In genomic region chr3:38281683-38282082, GRCm38 (mm10) we compare ENCODE assay signal across 18 mouse cellular contexts.
DNase-seq lines count a peak whose midpoint lies in the region; ATAC-seq and TF ChIP-seq lines count a peak whose summit lies in the region.
"Had no signal": no experiment of that assay in that cellular context is flagged by ENCODE, and none has a peak within 500 bp of the region (broad histone marks: within the 10 kb centered on the region; RNA-seq: fewer than 3 reads in every experiment).

No protein-coding gene starts in this region.

- H3K4me2 ChIP-seq in forebrain, postnatal 0 days (ENCODE audit: low read depth), result no peak overlapping the region
- no peak overlapping the region for H3K4me2 ChIP-seq in forebrain, embryonic 13.5 days
- H3K4me2 ChIP-seq in heart, embryonic 16.5 days (ENCODE audit: low read depth, low read length), result no peak overlapping the region
- H3K4me2 ChIP-seq in hindbrain, embryonic 12.5 days (replicated peaks), result no peak overlapping the region
- H3K4me2 ChIP-seq: forebrain, embryonic 12.5 days; hindbrain, embryonic 13.5 days had no signal

- no peaks in the 10 kb centered on the region for H3K36me3 ChIP-seq in forebrain, postnatal 0 days (ENCODE audit: insufficient read depth)
- H3K36me3 ChIP-seq in forebrain, embryonic 13.5 days (ENCODE audit: poor library complexity, severe bottlenecking), result no peaks in the 10 kb centered on the region
- no peaks in the 10 kb centered on the region for H3K36me3 ChIP-seq in heart, embryonic 16.5 days (ENCODE audit: control insufficient read depth, insufficient read depth)
- no peaks in the 10 kb centered on the region for H3K36me3 ChIP-seq in hindbrain, embryonic 12.5 days
- H3K36me3 ChIP-seq in midbrain, embryonic 10.5 days, result no peaks in the 10 kb centered on the region
- H3K36me3 ChIP-seq: forebrain, embryonic 12.5 days; hindbrain, embryonic 13.5 days had no signal

- 69% methylated on average over 4 of the region's 4 CpGs for WGBS in forebrain, postnatal 0 days
- WGBS in forebrain, embryonic 13.5 days, result 71% methylated on average over 4 of the region's 4 CpGs
- WGBS in heart, embryonic 16.5 days, result 24% methylated on average over 4 of the region's 4 CpGs
- 63% methylated on average over 4 of the region's 4 CpGs for WGBS in hindbrain, embryonic 12.5 days
- 78% methylated on average over 4 of the region's 4 CpGs for WGBS in midbrain, embryonic 10.5 days

- no peaks in the 10 kb centered on the region for H3K27me3 ChIP-seq in forebrain, postnatal 0 days (ENCODE audit: insufficient read depth, low read length)
- no peaks in the 10 kb centered on the region for H3K27me3 ChIP-seq in forebrain, embryonic 13.5 days
- H3K27me3 ChIP-seq in heart, embryonic 16.5 days (ENCODE audit: control insufficient read depth, insufficient read depth, low read length), result no peaks in the 10 kb centered on the region
- H3K27me3 ChIP-seq in hindbrain, embryonic 12.5 days, result no peaks in the 10 kb centered on the region
- no peaks in the 10 kb centered on the region for H3K27me3 ChIP-seq in midbrain, embryonic 10.5 days (ENCODE audit: low read depth, poor library complexity, severe bottlenecking)
- H3K27me3 ChIP-seq: forebrain, embryonic 12.5 days; hindbrain, embryonic 13.5 days had no signal

- H3K4me3 ChIP-seq in forebrain, postnatal 0 days (ENCODE audit: low read depth, low read length), result no peak overlapping the region
- H3K4me3 ChIP-seq in forebrain, embryonic 13.5 days, result no peak overlapping the region
- no peak overlapping the region for H3K4me3 ChIP-seq in heart, embryonic 16.5 days (ENCODE audit: low read length)
- no peak overlapping the region for H3K4me3 ChIP-seq in hindbrain, embryonic 12.5 days
- no peak overlapping the region for H3K4me3 ChIP-seq in midbrain, embryonic 10.5 days
- H3K4me3 ChIP-seq: forebrain, embryonic 12.5 days; hindbrain, embryonic 13.5 days had no signal

- peak; percentile 51 for ATAC-seq in forebrain, postnatal 0 days
- no peak for ATAC-seq in forebrain, embryonic 13.5 days
- peak; percentile 68 for ATAC-seq in heart, embryonic 16.5 days (replicated peaks; ENCODE audit: extremely low read depth, insufficient read depth, low FRiP score)
- no peak for ATAC-seq in hindbrain, embryonic 12.5 days (ENCODE audit: low FRiP score)
- ATAC-seq: inflammation-experienced regulatory T-cells, adult 6 months; midbrain, embryonic 16.5 days had no signal

- TF ChIP-seq CTCF in forebrain, postnatal 0 days (IDR thresholded peaks at IDR 0.05; ENCODE audit: low read depth), result no peak

- H3K27ac ChIP-seq in forebrain, postnatal 0 days (ENCODE audit: low read depth, low read length), result no peak overlapping the region
- no peak overlapping the region for H3K27ac ChIP-seq in forebrain, embryonic 13.5 days
- peak overlapping the region; percentile 66 for H3K27ac ChIP-seq in heart, embryonic 16.5 days (ENCODE audit: low read length)
- H3K27ac ChIP-seq in hindbrain, embryonic 12.5 days, result no peak overlapping the region
- no peak overlapping the region for H3K27ac ChIP-seq in midbrain, embryonic 10.5 days (replicated peaks)
- H3K27ac ChIP-seq: forebrain, embryonic 12.5 days; hindbrain, embryonic 13.5 days; liver, embryonic 14.5 days; stomach, postnatal 0 days had no signal

- H3K9ac ChIP-seq in forebrain, postnatal 0 days, result no peak overlapping the region
- H3K9ac ChIP-seq in forebrain, embryonic 13.5 days, result no peak overlapping the region
- no peak overlapping the region for H3K9ac ChIP-seq in heart, embryonic 16.5 days (ENCODE audit: low read length)
- H3K9ac ChIP-seq in hindbrain, embryonic 12.5 days, result no peak overlapping the region
- H3K9ac ChIP-seq: forebrain, embryonic 12.5 days; hindbrain, embryonic 13.5 days; liver, embryonic 14.5 days had no signal

- no peaks in the 10 kb centered on the region for H3K4me1 ChIP-seq in forebrain, postnatal 0 days (ENCODE audit: insufficient read depth)
- H3K4me1 ChIP-seq in forebrain, embryonic 13.5 days, result no peaks in the 10 kb centered on the region
- peaks cover 33% of the 10 kb centered on the region for H3K4me1 ChIP-seq in heart, embryonic 16.5 days (ENCODE audit: control insufficient read depth, insufficient read depth, low read length)
- 0 out of 2 replicates have a peak, but pooled peaks cover 3% of the 10 kb centered on the region for H3K4me1 ChIP-seq in hindbrain, embryonic 12.5 days
- no peaks in the 10 kb centered on the region for H3K4me1 ChIP-seq in midbrain, embryonic 10.5 days
- H3K4me1 ChIP-seq: forebrain, embryonic 12.5 days; hindbrain, embryonic 13.5 days had no signal

- DNase-seq in forebrain, postnatal 0 days, result no peak
- DNase-seq in thymus, postnatal 0 days (ENCODE audit: low spot score), result peak; percentile 51
- DNase-seq in thymus, postnatal 14 days, result no peak
- no peak for DNase-seq in midbrain, embryonic 10.5 days (ENCODE audit: low spot score)
- DNase-seq: cerebellum, adult 2 months; cerebellum, postnatal 36 days; kidney, adult 8-10 months; kidney, postnatal 14 days; thymus, postnatal 36 days had no signal

- no peaks in the 10 kb centered on the region for H3K9me3 ChIP-seq in forebrain, postnatal 0 days (ENCODE audit: low read length)
- no peaks in the 10 kb centered on the region for H3K9me3 ChIP-seq in forebrain, embryonic 13.5 days (replicated peaks)
- H3K9me3 ChIP-seq in heart, embryonic 16.5 days (replicated peaks; ENCODE audit: control insufficient read depth, low read length), result no peaks in the 10 kb centered on the region; the same call in 1 of the 2 replicates
- H3K9me3 ChIP-seq in hindbrain, embryonic 12.5 days (replicated peaks), result 0 out of 2 replicates have a peak, but pooled peaks cover 5% of the 10 kb centered on the region
- H3K9me3 ChIP-seq in midbrain, embryonic 10.5 days (replicated peaks), result peaks cover 4% of the 10 kb centered on the region; the same call in 1 of the 2 replicates
- H3K9me3 ChIP-seq: forebrain, embryonic 12.5 days; hindbrain, embryonic 13.5 days had no signal

Comparison
In these comparisons a context has a peak if more than half of its experiments do, and no peak if none do; other contexts are left out.
1. ATAC-seq: peak in forebrain, postnatal 0 days (single experiment) and heart, embryonic 16.5 days (single experiment); none in forebrain, embryonic 13.5 days (single experiment) and hindbrain, embryonic 12.5 days (single experiment).